Mouse (Mus musculus): Measurements from ENCODE around the gene Tefm.

DNA sequence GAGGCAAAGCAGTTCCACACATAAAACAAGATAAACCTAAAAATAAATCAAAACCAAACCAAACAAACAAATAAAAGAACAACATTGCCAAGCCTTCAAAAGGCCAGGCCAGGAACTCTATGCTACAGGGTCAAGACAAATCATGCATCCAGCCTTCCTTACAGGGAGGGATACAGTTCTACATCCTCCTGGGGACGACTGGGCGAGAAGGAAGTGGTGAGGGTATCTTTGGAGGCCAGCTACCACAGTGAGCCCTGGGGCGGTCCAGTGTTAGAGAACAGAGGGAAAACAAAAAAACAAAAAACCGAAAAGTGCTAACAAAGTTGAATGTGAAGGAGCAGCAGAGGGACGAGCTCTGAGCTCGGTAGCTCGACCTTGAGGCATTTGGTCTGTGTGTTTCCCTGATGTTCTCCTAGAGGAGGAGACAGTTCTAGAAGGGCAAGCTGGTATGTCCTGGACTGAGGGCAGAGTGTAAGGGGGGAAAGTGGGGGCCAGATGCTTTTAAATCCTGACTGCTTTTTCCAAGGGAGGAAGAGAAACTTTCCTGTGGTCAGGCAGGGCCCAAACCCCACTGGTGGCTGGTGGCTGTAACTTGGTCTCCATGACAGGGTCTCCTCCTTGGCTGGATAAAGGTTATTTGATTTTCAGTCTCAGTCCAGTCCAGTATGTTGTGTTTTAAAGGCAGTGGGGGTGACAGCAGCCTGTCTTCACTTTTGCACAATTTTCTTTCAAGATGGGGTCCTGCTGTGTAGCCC, 21.6 kb upstream of the Tefm start:
- TF ChIP-seq CTCF (IDR thresholded peaks at IDR 0.05; ENCODE audit: extremely low read depth, insufficient read depth, insufficient read length, insufficient replicate concordance) = no peak
- TF ChIP-seq POLR2A (IDR thresholded peaks at IDR 0.05; ENCODE audit: low read depth, low read length) = no peak
